Mouse (Mus musculus) MN1 (cell line): ENCODE measurements at regions not wholly inside any gene's neighbourhood (a gene's known extent, or its start where the extent isn't known, plus 50 kb on each side); places are given as distances from the start of the nearest gene placed in this dataset.

Source experiments
- DNase-seq: peaks from one replicate; pipeline ENCODE4 v3.0.0-alpha.2; 2016; ENCODE audit warnings: low spot score

GRCm38 (mm10) chr4:124175531-124175930 is 257.7 kb upstream of the 4930535I16Rik start:
- DNase-seq = no peak

- DNase-seq = no peak
Observed at GRCm38 (mm10) chr4:124154627-124155026, 236.8 kb upstream of the 4930535I16Rik start.

GRCm38 (mm10) chr4:124149771-124150451 is 232.1 kb upstream of the 4930535I16Rik start:
- DNase-seq = no peak

- DNase-seq = no peak
Observed at GRCm38 (mm10) chr4:124149037-124149436, 231.2 kb upstream of the 4930535I16Rik start.

GRCm38 (mm10) chr4:124147276-124147675 is 229.5 kb upstream of the 4930535I16Rik start:
- no peak for DNase-seq

- no peak for DNase-seq
Observed at GRCm38 (mm10) chr4:124146135-124146534, 228.3 kb upstream of the 4930535I16Rik start.

GRCm38 (mm10) chr4:124143630-124144029 is 225.8 kb upstream of the 4930535I16Rik start:
- no peak for DNase-seq

- DNase-seq = no peak
Observed at GRCm38 (mm10) chr4:124143226-124143625, 225.4 kb upstream of the 4930535I16Rik start.

- peak; percentile 60 for DNase-seq
Observed at GRCm38 (mm10) chr4:124142083-124142482, 224.3 kb upstream of the 4930535I16Rik start.

- DNase-seq = no peak
Observed at GRCm38 (mm10) chr4:124135165-124135470, 217.3 kb upstream of the 4930535I16Rik start.

- no peak for DNase-seq
Observed at GRCm38 (mm10) chr4:124134341-124135164, 216.7 kb upstream of the 4930535I16Rik start.

GRCm38 (mm10) chr4:124130946-124131345 is 213.1 kb upstream of the 4930535I16Rik start:
- DNase-seq = no peak

GRCm38 (mm10) chr4:124126258-124126657 is 208.4 kb upstream of the 4930535I16Rik start:
- no peak for DNase-seq

GRCm38 (mm10) chr4:124120334-124120733 is 202.5 kb upstream of the 4930535I16Rik start:
- no peak for DNase-seq

GRCm38 (mm10) chr4:124113856-124114345 is 196.1 kb upstream of the 4930535I16Rik start:
- DNase-seq = no peak

GRCm38 (mm10) chr4:124110705-124111104 is 192.9 kb upstream of the 4930535I16Rik start:
- DNase-seq = no peak

- DNase-seq = no peak
Observed at GRCm38 (mm10) chr4:124109371-124109770, 191.5 kb upstream of the 4930535I16Rik start.

GRCm38 (mm10) chr4:124102684-124103083 is 184.9 kb upstream of the 4930535I16Rik start:
- no peak for DNase-seq

GRCm38 (mm10) chr4:124086801-124087200 is 169.0 kb upstream of the 4930535I16Rik start:
- no peak for DNase-seq

- DNase-seq = no peak
Observed at GRCm38 (mm10) chr4:124086254-124086653, 168.4 kb upstream of the 4930535I16Rik start.

- no peak for DNase-seq
Observed at GRCm38 (mm10) chr4:124079603-124080002, 161.8 kb upstream of the 4930535I16Rik start.

- no peak for DNase-seq
Observed at GRCm38 (mm10) chr4:124075551-124075950, 157.7 kb upstream of the 4930535I16Rik start.

GRCm38 (mm10) chr4:124073646-124074045 is 155.8 kb upstream of the 4930535I16Rik start:
- DNase-seq = no peak
